Mouse (Mus musculus): ENCODE measurements around the gene Tulp3. TPM values are rescaled to one million over a fixed set of nuclear protein-coding genes. Genes with fewer than 3 reads are reported as not detected.

Gene Tulp3
- total RNA-seq, 2 experiments from 2014 or later: 21.9 to 22.9 TPM

Other genes with a start within 250 kb of the Tulp3 start
- gene Tspan9, start 212.3 kb downstream of the Tulp3 start, total RNA-seq (2021): 10 to 100 TPM; 53.6 to 64.0 TPM
- gene Tead4, start 55.0 kb downstream of the Tulp3 start, total RNA-seq (2021): under 1 TPM; 0.79 to 0.92 TPM
- gene Rhno1, start 7.1 kb upstream of the Tulp3 start, total RNA-seq (2021): 10 to 100 TPM; 19.5 to 20.3 TPM
- gene Foxm1, start 7.1 kb upstream of the Tulp3 start, total RNA-seq (2021): 1 to 10 TPM; 1.6 to 2.0 TPM
- 1 to 10 TPM in 1 of 2 experiments, under 1 TPM in 1; 0.94 to 1.2 TPM for gene Tex52, start 19.6 kb upstream of the Tulp3 start, total RNA-seq (2021)
- not detected for gene Gm44596, start 19.7 kb upstream of the Tulp3 start, total RNA-seq (2021)
- 10 to 100 TPM; 15.6 to 18.6 TPM for gene Nrip2, start 43.4 kb upstream of the Tulp3 start, total RNA-seq (2021)
- gene Itfg2, start 69.1 kb upstream of the Tulp3 start, total RNA-seq (2021): 10 to 100 TPM; 19.8 to 25.3 TPM
- 100 to 1,000 TPM; 107 to 120 TPM for gene Fkbp4, start 82.8 kb upstream of the Tulp3 start, total RNA-seq (2021)
- not detected for gene Pzp, start 170.9 kb upstream of the Tulp3 start, total RNA-seq (2021)
- 10 to 100 TPM; 11.1 to 14.6 TPM for gene A2ml1, start 225.8 kb upstream of the Tulp3 start, total RNA-seq (2021)